Mouse (Mus musculus): Measurements from ENCODE around the gene Ifrd1.

- TF ChIP-seq CTCF (IDR thresholded peaks at IDR 0.05; ENCODE audit: low read depth, low read length), result no peak
- no peak for TF ChIP-seq GATA1 (IDR thresholded peaks at IDR 0.05; ENCODE audit: borderline replicate concordance, low read length)
- TF ChIP-seq GATA2 (IDR thresholded peaks at IDR 0.05; ENCODE audit: borderline replicate concordance, low read depth, low read length), result no peak
Measured at GRCm38 (mm10) chr12:40220896-40221295, 27.4 kb downstream of the Ifrd1 start.

All from G1E (cell line).